Mouse (Mus musculus) heart, embryonic 15.5 days (tissue): ENCODE data around the gene Plekhh3. TPM values are rescaled to one million over a fixed set of nuclear protein-coding genes. Genes with fewer than 3 reads are reported as not detected.

Source experiments
- ATAC-seq: fragments of 200-750 bp; cut with Nextera tagmentation; replicated peaks from 2 replicates; pipeline ENCODE4 v1.8.0; 2017; ENCODE audit warnings: low read depth, moderate TSS enrichment; ENCODE audit not compliant: insufficient number of reproducible peaks, insufficient read depth, low FRiP score
- H3K27ac ChIP-seq: fragments of 300-500 bp; sonication (generic); 2 replicates; pipeline ENCODE4 v1.5.1; 2015; ENCODE audit warnings: mild to moderate bottlenecking, inconsistent platforms
- H3K27me3 ChIP-seq: fragments of 300-500 bp; sonication (generic); 2 replicates; pipeline ENCODE4 v1.6.1; 2015; ENCODE audit warnings: inconsistent platforms
- H3K36me3 ChIP-seq: fragments of 300-500 bp; sonication (generic); 2 replicates; pipeline ENCODE4 v1.6.1; 2015; ENCODE audit warnings: mild to moderate bottlenecking, inconsistent platforms
- H3K4me1 ChIP-seq: fragments of 300-500 bp; sonication (generic); replicated peaks from 2 replicates; pipeline ENCODE4 v1.6.1; 2015; ENCODE audit warnings: inconsistent platforms
- H3K4me2 ChIP-seq: fragments of 300-500 bp; sonication (generic); 2 replicates; pipeline ENCODE4 v1.6.1; 2015; ENCODE audit warnings: inconsistent platforms, mild to moderate bottlenecking, moderate library complexity
- H3K4me3 ChIP-seq: fragments of 300-500 bp; sonication (generic); 2 replicates; pipeline ENCODE4 v1.5.1; 2015; ENCODE audit warnings: mild to moderate bottlenecking, inconsistent platforms
- H3K9ac ChIP-seq: fragments of 300-500 bp; sonication (generic); 2 replicates; pipeline ENCODE4 v1.6.1; 2015; ENCODE audit warnings: mild to moderate bottlenecking, inconsistent platforms
- H3K9me3 ChIP-seq: fragments of 300-500 bp; sonication (generic); replicated peaks from 2 replicates; pipeline ENCODE4 v1.6.1; 2016; ENCODE audit warnings: inconsistent platforms
- WGBS: fragments of 180-500 bp; shearing (Covaris S2); methylation state at CpG from one replicate; pipeline ENCODE4 v1.1.7; 2015; ENCODE audit warnings: mixed read lengths; 5-methylcytosine and 5-hydroxymethylcytosine counted together
- polyA plus RNA-seq: library from polyadenylated mRNA; unstranded; fragments of >200 nt; fragmentation: Nextera tagmentation; extraction: Ambion mirVana; gene quantifications from 2 replicates; pipeline ENCODE4 v1.2.1, GENCODE M21; 2015

The Plekhh3 gene
- polyA plus RNA-seq, result 10.5 and 13.6 TPM in 2 replicates

DNA sequence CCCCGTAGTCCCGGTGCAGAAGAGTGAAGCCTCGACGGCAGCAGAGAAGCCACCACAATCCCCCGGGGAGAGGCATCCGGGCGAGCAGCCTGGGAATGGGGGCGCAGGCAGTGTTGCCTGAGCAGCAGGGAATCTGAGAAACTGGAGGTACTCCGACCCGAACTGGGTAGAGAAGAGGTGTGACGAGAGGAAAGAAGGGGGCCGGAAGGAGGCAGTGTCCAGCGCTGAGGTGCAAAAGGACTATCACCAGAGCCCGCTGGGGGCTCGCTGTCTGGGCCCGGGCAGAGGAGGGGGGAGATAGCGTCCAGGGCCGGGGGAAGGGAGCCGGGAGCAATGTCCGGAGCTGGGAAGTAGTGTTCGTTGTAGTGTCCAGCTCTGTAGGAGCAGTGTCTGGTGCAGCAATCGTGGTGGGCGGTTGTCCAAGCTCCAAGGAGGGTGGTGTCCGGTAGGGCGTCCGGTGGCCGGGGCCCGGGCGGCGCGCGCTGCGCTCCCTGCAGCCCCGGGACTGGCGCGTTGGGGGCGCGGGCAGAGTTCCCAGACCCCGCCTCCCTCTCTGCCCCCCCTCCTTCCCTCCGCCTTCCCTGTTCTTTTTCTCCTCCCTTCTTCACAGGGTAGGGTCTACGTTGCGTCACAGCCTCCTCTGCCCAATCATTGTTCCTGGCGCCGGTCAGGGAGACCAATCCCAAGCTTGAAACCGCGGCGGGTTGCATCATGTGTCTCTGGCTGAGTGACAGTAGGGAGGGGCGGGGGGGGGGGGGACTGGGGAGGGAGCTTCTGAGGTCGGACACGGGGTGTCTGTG is at the start of gene Plekhh3:
Gene Plekhh3, minus strand, starts transcription at position 541 of the 800 bp plus-strand sequence.
- ATAC-seq, result peak; percentile 93
- under 1% methylated on average over 39 of the region's 50 CpGs for WGBS
- H3K4me3 ChIP-seq, result peak within 1 kb of the TSS; percentile 82
- no peaks in the 10 kb centered on the region for H3K9me3 ChIP-seq
- peak within 1 kb of the TSS; percentile 91 for H3K4me2 ChIP-seq
- peak within 1 kb of the TSS; percentile 94 for H3K27ac ChIP-seq
- peaks cover 64% of the 10 kb centered on the region for H3K4me1 ChIP-seq
- peak within 1 kb of the TSS; percentile 71 for H3K9ac ChIP-seq
- peaks cover 22% of the 10 kb centered on the region for H3K36me3 ChIP-seq
- H3K27me3 ChIP-seq, result peaks cover 22% of the 10 kb centered on the region

DNA sequence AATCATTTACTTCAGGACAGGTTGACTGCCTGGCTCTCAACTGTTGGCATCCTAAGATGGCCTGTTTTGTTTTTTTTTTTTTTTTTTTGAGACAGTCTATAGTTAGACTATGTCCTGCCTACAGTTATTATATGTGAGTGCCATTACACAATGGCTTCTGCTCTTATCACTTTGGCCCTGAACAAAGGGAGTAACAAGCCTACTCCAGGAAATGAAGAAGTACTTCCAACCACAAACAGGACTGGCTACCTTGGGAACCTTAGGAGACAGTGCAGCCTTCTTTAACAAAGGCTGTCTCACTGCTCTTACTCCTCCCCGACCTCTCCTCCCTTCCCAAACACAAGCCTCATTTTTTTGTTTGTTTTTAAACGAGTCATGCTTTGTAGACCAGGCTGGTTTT is 49.7 kb upstream of the Plekhh3 start:
- Histone ChIP-seq H3K27ac (peak overlapping the region; percentile 50), H3K4me1 (peaks cover 11% of the 10 kb centered on the region), H3K9ac (no peak overlapping the region), H3K9me3 (no peaks in the 10 kb centered on the region), H3K4me2 (no peak overlapping the region), H3K36me3 (peaks cover 16% of the 10 kb centered on the region), H3K27me3 (no peaks in the 10 kb centered on the region), H3K4me3 (no peak overlapping the region)
- WGBS, result 45% methylated on average over 2 of the region's 2 CpGs
- ATAC-seq, result no peak

DNA sequence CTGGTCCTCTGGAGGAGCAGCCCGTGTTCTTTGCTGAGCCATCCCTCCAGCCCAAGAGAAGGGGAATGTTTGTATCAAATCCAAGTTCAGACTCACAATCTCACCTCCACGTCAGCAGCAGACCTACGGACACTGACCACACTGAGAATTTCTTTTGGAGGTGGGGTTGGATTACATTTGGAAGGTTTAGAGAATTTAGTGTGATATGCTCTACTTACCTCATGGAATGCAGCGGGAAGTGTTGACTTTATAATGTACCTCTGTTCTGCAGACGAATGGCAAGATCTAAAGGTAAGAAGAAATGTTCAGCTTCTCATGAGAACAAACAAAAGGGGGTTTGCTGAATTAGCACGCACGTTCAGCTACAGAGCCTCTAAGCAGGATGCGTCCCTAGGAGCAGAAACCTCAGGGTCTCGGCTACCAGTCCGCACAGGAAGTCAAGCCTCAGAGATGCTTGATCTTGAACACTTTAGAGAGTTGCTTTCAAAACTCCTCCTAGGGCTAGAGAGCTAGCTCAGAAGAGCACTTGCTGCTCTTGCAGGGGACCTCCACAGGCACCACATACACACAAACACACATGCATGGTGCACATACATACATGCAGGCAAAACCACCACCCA is 47.4 kb upstream of the Plekhh3 start:
- H3K27me3 ChIP-seq, result no peaks in the 10 kb centered on the region
- 75% methylated on average over 10 of the region's 10 CpGs for WGBS
- peaks cover 5% of the 10 kb centered on the region; the same call in 1 of the 2 replicates for H3K4me1 ChIP-seq
- H3K4me3 ChIP-seq, result no peak overlapping the region
- H3K4me2 ChIP-seq, result no peak overlapping the region
- no peak overlapping the region for H3K27ac ChIP-seq
- H3K9me3 ChIP-seq, result no peaks in the 10 kb centered on the region
- H3K9ac ChIP-seq, result no peak overlapping the region
- H3K36me3 ChIP-seq, result peaks cover 29% of the 10 kb centered on the region
- no peak for ATAC-seq

DNA sequence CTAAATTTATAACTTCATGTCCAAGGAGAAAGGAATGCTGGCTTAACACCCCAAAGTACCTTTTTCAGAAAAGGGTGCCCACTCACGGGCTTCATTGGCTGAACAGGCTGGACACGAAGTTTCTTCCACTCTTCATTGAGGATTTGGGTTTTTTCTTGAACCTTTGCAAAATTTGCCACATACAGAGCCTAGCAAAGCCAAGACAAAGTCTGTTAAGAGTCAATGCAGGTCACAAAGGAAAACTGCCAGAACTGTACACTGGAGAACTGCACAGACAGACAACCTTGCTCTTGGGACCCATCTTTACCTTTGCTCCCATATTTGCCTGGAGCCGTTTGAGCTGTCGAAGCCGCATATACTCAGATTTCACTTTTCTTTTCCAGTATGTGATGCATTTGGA is 45.8 kb upstream of the Plekhh3 start:
- H3K36me3 ChIP-seq, result peaks cover 39% of the 10 kb centered on the region
- no peak for ATAC-seq
- H3K4me3 ChIP-seq, result no peak overlapping the region
- no peak overlapping the region for H3K4me2 ChIP-seq
- H3K4me1 ChIP-seq, result peaks cover 5% of the 10 kb centered on the region; the same call in 1 of the 2 replicates
- WGBS, result 87% methylated on average over 5 of the region's 5 CpGs
- H3K9me3 ChIP-seq, result no peaks in the 10 kb centered on the region
- no peak overlapping the region for H3K9ac ChIP-seq
- no peak overlapping the region for H3K27ac ChIP-seq
- no peaks in the 10 kb centered on the region for H3K27me3 ChIP-seq

DNA sequence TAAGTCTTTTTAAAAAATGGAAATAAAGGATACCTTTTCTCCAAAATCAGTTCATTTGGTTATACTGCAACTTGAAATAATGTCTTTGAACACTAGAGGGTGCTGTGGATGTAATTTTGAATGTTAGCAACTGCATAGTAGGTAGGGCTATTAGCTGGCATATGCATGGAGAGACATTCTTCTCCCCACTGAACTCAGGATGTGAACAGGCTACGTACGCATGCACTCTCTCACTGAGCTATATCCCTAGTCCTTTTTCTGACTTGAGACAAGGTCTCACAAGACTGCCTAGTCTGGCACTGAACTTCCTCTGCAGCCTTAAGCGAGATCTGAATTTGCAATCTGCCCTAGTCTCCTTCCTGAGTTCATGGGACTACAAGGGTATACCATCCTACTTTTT is 40.8 kb upstream of the Plekhh3 start:
- H3K36me3 ChIP-seq, result peaks cover 62% of the 10 kb centered on the region
- ATAC-seq, result peak; percentile 75; the same call in 1 of the 2 replicates
- 30% methylated on average over 3 of the region's 3 CpGs for WGBS

DNA sequence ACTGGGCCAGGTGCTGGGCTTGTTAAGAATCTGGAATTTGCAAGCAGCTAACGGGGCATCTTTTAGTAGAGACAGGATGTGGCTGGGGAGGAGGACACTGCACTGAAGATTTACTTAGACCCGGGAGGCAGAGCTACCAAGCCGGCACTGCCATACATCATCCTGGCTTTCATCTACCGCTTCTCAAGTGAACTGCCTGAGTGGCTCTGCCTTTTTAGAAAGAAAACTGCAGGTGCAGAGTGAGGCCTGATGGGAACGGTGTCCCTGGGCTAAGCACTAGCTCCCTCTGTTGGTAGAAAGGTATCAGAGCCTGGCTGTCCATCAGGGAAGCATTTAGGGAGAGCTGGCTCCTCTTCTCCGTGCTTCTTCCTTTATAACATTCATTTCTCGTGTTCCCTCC is 29.8 kb upstream of the Plekhh3 start:
- 21% methylated on average over 7 of the region's 7 CpGs for WGBS
- H3K4me1 ChIP-seq, result no peaks in the 10 kb centered on the region
- no peak overlapping the region for H3K9ac ChIP-seq
- H3K27me3 ChIP-seq, result no peaks in the 10 kb centered on the region
- no peak overlapping the region for H3K27ac ChIP-seq
- ATAC-seq, result no peak
- peaks cover 68% of the 10 kb centered on the region for H3K36me3 ChIP-seq
- no peaks in the 10 kb centered on the region for H3K9me3 ChIP-seq
- H3K4me3 ChIP-seq, result no peak overlapping the region
- no peak overlapping the region for H3K4me2 ChIP-seq

More for the DNA sequence above, 40.8 kb upstream of the Plekhh3 start:
- Histone ChIP-seq H3K27me3 (no peaks in the 10 kb centered on the region), H3K4me2 (no peak overlapping the region), H3K9ac (no peak overlapping the region), H3K4me1 (no peaks in the 10 kb centered on the region), H3K9me3 (no peaks in the 10 kb centered on the region), H3K4me3 (no peak overlapping the region), H3K27ac (no peak overlapping the region)

DNA sequence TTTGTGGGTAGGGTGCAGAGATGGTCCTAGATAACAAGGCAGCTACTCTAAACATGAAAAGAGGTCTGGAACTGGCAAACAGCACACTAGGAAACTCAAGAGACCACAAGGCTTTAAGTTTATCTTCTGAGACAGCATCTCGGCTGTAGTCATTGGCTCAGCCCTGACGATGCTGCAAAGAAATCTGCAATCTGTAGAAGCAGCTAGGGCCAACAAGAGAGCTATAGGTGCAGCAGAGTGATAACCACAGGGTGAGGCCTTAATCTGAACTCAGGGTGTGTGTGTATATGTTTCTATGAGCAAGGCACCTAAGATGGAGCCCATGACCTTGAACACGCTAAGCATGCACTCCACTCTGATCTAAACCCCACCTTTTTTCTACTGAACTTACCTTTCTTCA is 28.4 kb upstream of the Plekhh3 start:
- Histone ChIP-seq H3K9me3 (no peaks in the 10 kb centered on the region), H3K36me3 (peaks cover 64% of the 10 kb centered on the region), H3K27me3 (no peaks in the 10 kb centered on the region), H3K9ac (no peak overlapping the region), H3K4me2 (no peak overlapping the region), H3K4me1 (peaks cover 3% of the 10 kb centered on the region), H3K27ac (no peak overlapping the region), H3K4me3 (no peak overlapping the region)
- 88% methylated on average over 3 of the region's 3 CpGs for WGBS
- no peak for ATAC-seq

DNA sequence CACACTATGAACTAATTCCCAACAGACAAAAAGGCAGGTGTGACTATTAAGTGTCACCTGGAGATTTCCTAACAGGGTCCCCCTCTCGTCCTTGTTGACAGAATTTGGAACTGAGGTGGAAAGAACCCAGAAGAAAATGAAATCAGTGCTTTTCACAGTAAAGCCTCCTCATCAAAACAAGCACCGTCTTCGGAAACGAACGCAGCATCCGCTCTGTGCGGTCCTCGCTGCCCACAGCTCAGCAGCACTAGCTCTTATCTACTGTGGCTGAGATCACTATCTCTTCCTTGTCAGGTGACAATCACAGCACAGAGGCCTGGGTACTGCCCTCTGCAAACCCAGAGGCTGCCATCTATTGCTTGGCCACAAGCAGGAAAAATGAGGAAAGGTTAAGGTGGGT is 25.0 kb upstream of the Plekhh3 start:
- ATAC-seq, result no peak
- no peak overlapping the region for H3K4me3 ChIP-seq
- WGBS, result 91% methylated on average over 8 of the region's 8 CpGs
- H3K9ac ChIP-seq, result no peak overlapping the region
- H3K27ac ChIP-seq, result no peak overlapping the region
- H3K9me3 ChIP-seq, result no peaks in the 10 kb centered on the region
- H3K4me1 ChIP-seq, result peaks cover 28% of the 10 kb centered on the region
- H3K4me2 ChIP-seq, result no peak overlapping the region
- H3K36me3 ChIP-seq, result peaks cover 53% of the 10 kb centered on the region
- H3K27me3 ChIP-seq, result no peaks in the 10 kb centered on the region

DNA sequence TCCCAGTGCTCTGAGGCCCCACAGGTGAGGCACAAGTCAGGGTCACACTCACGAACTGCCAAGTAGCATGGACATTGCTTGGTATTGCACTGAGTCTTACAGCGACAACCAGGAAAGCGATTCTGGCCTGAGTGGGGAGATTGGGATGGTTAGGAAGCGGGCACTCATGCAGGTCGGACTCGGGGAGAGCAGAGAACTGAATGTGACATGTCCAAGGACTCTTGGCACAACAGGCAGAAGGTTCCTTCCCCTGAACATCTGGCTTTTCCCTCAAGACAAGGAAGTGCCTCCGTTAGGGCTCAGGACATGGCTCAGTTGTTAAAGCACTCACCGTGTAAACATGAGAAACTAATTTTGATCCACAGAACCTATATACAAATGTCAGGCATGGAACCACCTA is 24.4 kb upstream of the Plekhh3 start:
- Histone ChIP-seq H3K27ac (no peak overlapping the region), H3K9ac (no peak overlapping the region), H3K27me3 (no peaks in the 10 kb centered on the region), H3K36me3 (peaks cover 48% of the 10 kb centered on the region), H3K4me3 (no peak overlapping the region), H3K4me2 (no peak overlapping the region), H3K4me1 (peaks cover 34% of the 10 kb centered on the region), H3K9me3 (no peaks in the 10 kb centered on the region)
- 89% methylated on average over 8 of the region's 8 CpGs for WGBS
- no peak for ATAC-seq

DNA sequence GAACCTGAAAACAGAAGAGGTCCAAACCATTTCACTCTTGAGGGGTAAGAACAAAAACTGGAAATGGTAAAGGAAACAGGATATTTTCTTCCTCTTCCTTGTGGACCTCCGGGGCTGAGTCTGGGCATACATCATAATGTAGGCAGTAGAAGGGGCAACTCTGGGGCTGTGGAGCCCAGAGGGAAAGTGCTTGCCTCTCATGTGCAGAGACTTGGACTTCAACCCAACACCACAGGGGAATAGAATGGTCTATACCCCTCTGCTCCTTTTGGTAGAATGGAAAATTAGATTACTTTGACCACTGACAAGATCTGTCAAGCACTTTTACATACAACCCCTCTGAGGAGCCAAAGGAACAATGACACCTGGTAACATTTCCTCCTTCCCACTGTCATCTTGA is 23.9 kb upstream of the Plekhh3 start:
- no peaks in the 10 kb centered on the region for H3K27me3 ChIP-seq
- H3K4me3 ChIP-seq, result no peak overlapping the region
- H3K4me2 ChIP-seq, result no peak overlapping the region
- peaks cover 44% of the 10 kb centered on the region for H3K36me3 ChIP-seq
- H3K9ac ChIP-seq, result no peak overlapping the region
- 71% methylated on average over 1 of the region's 1 CpGs for WGBS
- no peaks in the 10 kb centered on the region for H3K9me3 ChIP-seq
- H3K4me1 ChIP-seq, result peaks cover 38% of the 10 kb centered on the region
- no peak for ATAC-seq
- no peak overlapping the region for H3K27ac ChIP-seq

DNA sequence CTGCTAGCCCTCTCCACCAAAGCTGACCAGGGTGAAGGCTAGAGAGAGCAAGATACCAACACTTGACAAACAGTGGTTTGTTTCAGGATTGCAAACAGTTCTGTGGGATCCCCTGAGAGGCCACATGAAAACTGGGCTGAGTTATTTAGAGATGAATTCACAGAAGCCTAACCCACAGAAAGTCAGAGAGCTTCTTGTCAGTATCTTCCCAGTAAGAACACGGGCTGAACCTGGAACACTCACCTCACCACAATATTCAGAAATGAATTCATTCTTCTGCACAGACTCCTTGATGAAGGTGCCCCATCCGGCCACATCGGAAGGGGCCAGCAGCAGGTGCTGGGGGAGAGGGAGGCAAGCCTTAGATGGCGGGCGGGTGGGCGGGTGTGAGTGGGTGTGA is 23.5 kb upstream of the Plekhh3 start:
- H3K9ac ChIP-seq, result no peak overlapping the region
- H3K9me3 ChIP-seq, result no peaks in the 10 kb centered on the region
- peak overlapping the region; percentile 24; the same call in 1 of the 2 replicates for H3K27ac ChIP-seq
- no peaks in the 10 kb centered on the region for H3K27me3 ChIP-seq
- ATAC-seq, result no peak
- peaks cover 39% of the 10 kb centered on the region for H3K36me3 ChIP-seq
- WGBS, result 81% methylated on average over 6 of the region's 6 CpGs
- peaks cover 43% of the 10 kb centered on the region for H3K4me1 ChIP-seq
- no peak overlapping the region for H3K4me2 ChIP-seq
- no peak overlapping the region for H3K4me3 ChIP-seq
